Mouse (Mus musculus) embryonic fibroblast, embryonic 13.5 days (primary cell): ENCODE measurements around the gene Eif3c.

Experiments
- CTCF ChIP-seq: IDR thresholded peaks from 2 replicates; pipeline ENCODE4 v1.5.1; 2011; ENCODE audit warnings: mild to moderate bottlenecking, control low read depth, low read length, moderate library complexity, borderline replicate concordance; ENCODE audit not compliant: insufficient read depth
- POLR2A ChIP-seq: IDR thresholded peaks from 2 replicates; pipeline ENCODE4 v1.6.1; 2011; ENCODE audit warnings: low read depth, mild to moderate bottlenecking, control low read depth, low read length, moderate library complexity

DNA sequence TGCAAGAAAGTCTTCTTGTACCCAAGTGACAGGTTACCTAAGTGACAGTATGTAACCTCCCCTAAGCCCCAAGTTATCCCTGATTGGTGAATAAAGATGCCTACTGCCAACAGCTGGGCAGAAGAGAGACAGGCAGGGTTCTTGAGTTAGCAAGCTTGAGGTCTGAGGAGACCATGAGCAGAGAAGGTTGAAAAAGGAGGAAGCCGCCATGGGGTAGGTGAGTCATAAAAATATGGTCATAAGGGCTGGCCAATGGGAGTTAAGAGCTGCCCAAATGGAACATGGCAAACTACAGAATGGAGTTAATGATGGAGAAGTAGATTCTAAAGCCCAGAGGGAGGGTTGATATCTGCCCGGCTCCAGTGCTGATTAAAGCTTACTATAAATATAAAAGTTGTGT, 20.6 kb downstream of the Eif3c start:
- no peak for TF ChIP-seq CTCF
- no peak for TF ChIP-seq POLR2A
